Mouse (Mus musculus): Measurements from ENCODE around the gene Zfhx3. TPM values are rescaled to one million over a fixed set of nuclear protein-coding genes. Genes with fewer than 3 reads are reported as not detected.
A peak's percentile ranks its signal among the peaks of the same experiment; 100 is the strongest.

Gene Zfhx3
- polyA plus RNA-seq, 1 experiment from 2014 or later: 8.2 TPM

GRCm38 (mm10) chr8:108713346-108714142, 771.1 kb downstream of the Zfhx3 start:
- no peaks in the 10 kb centered on the region for H3K9me3 ChIP-seq (ENCODE audit: low read length)
- H3K4me1 ChIP-seq (ENCODE audit: insufficient read depth, low read depth, low read length): peaks cover 45% of the 10 kb centered on the region
- DNase-seq (ENCODE audit: low spot score): no peak
- peak overlapping the region; percentile 95 for H3K4me2 ChIP-seq (replicated peaks; ENCODE audit: low read depth, low read length)
- peak overlapping the region; percentile 86 for H3K9ac ChIP-seq (replicated peaks; ENCODE audit: low read depth)
- TF ChIP-seq CTCF (IDR thresholded peaks at IDR 0.05) (no peak), EP300 (IDR thresholded peaks at IDR 0.05) (no peak)
- no peaks in the 10 kb centered on the region for H3K36me3 ChIP-seq (ENCODE audit: insufficient read depth, low read length)
- ATAC-seq: no peak
- H3K27ac ChIP-seq (ENCODE audit: low read length): peak overlapping the region; percentile 96
- H3K4me3 ChIP-seq (ENCODE audit: low read depth, low read length): peak overlapping the region; percentile 79; the same call in 1 of the 2 replicates
- WGBS: 36% methylated on average over 19 of the region's 19 CpGs
- H3K27me3 ChIP-seq (replicated peaks; ENCODE audit: insufficient read depth, low read length): no peaks in the 10 kb centered on the region

DNA sequence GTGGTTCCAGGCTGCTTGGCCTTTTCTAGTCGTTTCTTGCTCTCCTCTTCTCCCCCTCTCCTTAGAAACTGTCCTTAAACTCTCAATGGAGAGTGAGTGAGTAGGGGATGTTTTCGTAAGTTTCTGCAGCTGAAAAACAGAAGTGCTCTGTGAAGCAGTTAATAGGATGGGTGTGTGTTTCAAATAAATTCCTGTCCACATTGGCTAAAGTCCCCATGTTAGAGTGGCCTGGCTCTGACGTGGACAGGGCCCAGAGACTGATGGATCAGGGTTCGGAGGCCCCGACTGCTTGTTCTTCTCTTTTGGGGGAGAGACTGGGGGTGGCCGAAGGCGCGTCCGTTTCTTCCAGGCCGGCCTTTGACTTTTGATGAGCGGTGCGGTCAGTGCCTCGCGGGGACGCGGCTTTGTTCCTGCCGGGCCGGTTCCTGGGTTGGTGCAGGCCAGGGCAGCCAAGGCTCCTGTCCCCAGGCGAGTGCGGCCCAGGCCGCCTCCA, 771.7 kb downstream of the Zfhx3 start:
- H3K9ac ChIP-seq (replicated peaks; ENCODE audit: low read depth): peak overlapping the region; percentile 86
- no peak for TF ChIP-seq EP300 (IDR thresholded peaks at IDR 0.05)
- TF ChIP-seq CTCF (IDR thresholded peaks at IDR 0.05): no peak
- H3K9me3 ChIP-seq (ENCODE audit: low read length): no peaks in the 10 kb centered on the region
- peaks cover 44% of the 10 kb centered on the region for H3K4me1 ChIP-seq (ENCODE audit: insufficient read depth, low read depth, low read length)
- no peaks in the 10 kb centered on the region for H3K27me3 ChIP-seq (replicated peaks; ENCODE audit: insufficient read depth, low read length)
- ATAC-seq (peak; percentile 27), DNase-seq (ENCODE audit: low spot score) (peak; percentile 59)
- H3K4me2 ChIP-seq (replicated peaks; ENCODE audit: low read depth, low read length): peak overlapping the region; percentile 95
- peak overlapping the region; percentile 96 for H3K27ac ChIP-seq (ENCODE audit: low read length)
- peak overlapping the region; percentile 79 for H3K4me3 ChIP-seq (ENCODE audit: low read depth, low read length)
- WGBS: 2% methylated on average over 21 of the region's 21 CpGs
- H3K36me3 ChIP-seq (ENCODE audit: insufficient read depth, low read length): no peaks in the 10 kb centered on the region

DNA sequence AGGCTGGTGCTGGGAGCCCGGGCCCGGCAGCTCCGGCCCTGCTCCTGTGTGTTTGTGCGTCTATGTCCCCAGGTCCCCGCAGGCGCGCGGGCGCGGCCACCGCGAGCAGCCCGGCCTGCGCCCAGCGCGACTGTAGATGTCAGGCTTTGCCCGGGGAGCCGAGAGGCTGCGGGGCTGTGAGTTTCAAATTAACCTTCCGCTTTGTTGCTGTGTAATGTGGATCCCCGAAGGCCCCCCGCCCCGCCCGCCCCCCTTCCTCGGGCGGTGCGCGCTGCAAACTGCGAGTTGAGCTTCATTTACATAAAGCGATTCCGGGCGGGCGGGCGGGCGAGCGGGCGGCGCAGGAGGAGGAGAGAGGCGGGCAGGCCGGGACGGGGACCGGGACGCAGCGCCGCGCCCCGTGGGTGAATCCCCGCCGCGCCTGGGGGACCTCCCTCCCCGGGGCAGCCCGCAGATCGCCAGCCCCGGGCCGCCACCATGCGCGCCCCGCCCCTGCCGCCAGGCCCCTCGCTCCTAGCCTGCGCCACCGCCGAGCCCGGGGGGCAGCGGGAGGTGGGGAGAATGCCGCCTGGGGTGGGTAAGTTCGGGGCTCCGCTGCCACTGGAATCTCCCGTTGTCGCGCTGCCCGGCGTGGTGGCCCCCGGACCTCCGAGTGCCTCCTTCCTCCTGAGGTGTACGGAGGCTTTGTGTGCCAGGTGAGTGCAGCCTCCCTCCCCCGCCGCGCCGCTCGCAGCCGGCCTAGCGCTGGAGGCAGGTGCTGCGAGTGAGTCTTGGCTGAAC, 772.4 kb downstream of the Zfhx3 start:
- Histone ChIP-seq H3K9me3 (ENCODE audit: low read length) (no peaks in the 10 kb centered on the region), H3K9ac (replicated peaks; ENCODE audit: low read depth) (peak overlapping the region; percentile 86), H3K36me3 (ENCODE audit: insufficient read depth, low read length) (no peaks in the 10 kb centered on the region), H3K4me1 (ENCODE audit: insufficient read depth, low read depth, low read length) (peaks cover 40% of the 10 kb centered on the region), H3K4me3 (ENCODE audit: low read depth, low read length) (peak overlapping the region; percentile 79), H3K27ac (ENCODE audit: low read length) (peak overlapping the region; percentile 96), H3K4me2 (replicated peaks; ENCODE audit: low read depth, low read length) (peak overlapping the region; percentile 95), H3K27me3 (replicated peaks; ENCODE audit: insufficient read depth, low read length) (no peaks in the 10 kb centered on the region)
- ATAC-seq (peak; percentile 74), DNase-seq (ENCODE audit: low spot score) (peak; percentile 77)
- TF ChIP-seq CTCF (IDR thresholded peaks at IDR 0.05): peak; percentile 41
- TF ChIP-seq EP300 (IDR thresholded peaks at IDR 0.05): no peak
- 3% methylated on average over 32 of the region's 84 CpGs for WGBS

DNA sequence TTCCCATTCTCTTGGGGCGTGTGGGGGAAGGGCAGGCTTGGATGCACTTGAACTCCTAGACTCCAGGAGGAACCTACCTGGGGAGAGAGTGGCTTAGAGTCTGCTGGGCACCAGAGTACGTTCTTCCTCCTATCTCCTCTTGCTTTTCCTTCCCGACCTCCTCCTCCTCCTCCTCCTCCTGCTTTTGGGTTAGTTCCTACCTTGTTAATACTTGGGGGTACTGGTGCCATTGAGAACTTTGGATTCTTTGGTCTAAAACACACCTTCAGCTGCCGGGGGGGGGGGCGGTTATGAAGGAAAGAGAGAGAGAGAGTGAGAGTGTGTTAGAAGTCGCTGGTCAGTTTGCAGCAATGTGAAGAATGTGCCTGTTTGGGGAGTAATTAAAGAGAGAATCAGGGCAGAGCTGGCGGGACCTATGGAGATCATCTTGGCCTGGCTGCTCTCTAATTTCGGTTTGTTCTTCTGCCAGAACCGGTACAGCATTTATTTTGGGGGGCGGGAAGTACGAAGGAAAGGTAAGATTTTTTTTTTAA, 773.0 kb downstream of the Zfhx3 start:
- no peaks in the 10 kb centered on the region for H3K9me3 ChIP-seq (ENCODE audit: low read length)
- peak overlapping the region; percentile 86 for H3K9ac ChIP-seq (replicated peaks; ENCODE audit: low read depth)
- TF ChIP-seq EP300 (IDR thresholded peaks at IDR 0.05) (peak; percentile 19; the same call in 1 of the 2 replicates), CTCF (IDR thresholded peaks at IDR 0.05) (no peak)
- H3K4me3 ChIP-seq (ENCODE audit: low read depth, low read length): peak overlapping the region; percentile 79
- H3K36me3 ChIP-seq (ENCODE audit: insufficient read depth, low read length): no peaks in the 10 kb centered on the region
- 21% methylated on average over 11 of the region's 11 CpGs for WGBS
- ATAC-seq (no peak), DNase-seq (ENCODE audit: low spot score) (peak; percentile 81)
- H3K4me2 ChIP-seq (replicated peaks; ENCODE audit: low read depth, low read length): peak overlapping the region; percentile 95
- H3K27ac ChIP-seq (ENCODE audit: low read length): peak overlapping the region; percentile 96
- H3K27me3 ChIP-seq (replicated peaks; ENCODE audit: insufficient read depth, low read length): no peaks in the 10 kb centered on the region
- peaks cover 37% of the 10 kb centered on the region for H3K4me1 ChIP-seq (ENCODE audit: insufficient read depth, low read depth, low read length)

DNA sequence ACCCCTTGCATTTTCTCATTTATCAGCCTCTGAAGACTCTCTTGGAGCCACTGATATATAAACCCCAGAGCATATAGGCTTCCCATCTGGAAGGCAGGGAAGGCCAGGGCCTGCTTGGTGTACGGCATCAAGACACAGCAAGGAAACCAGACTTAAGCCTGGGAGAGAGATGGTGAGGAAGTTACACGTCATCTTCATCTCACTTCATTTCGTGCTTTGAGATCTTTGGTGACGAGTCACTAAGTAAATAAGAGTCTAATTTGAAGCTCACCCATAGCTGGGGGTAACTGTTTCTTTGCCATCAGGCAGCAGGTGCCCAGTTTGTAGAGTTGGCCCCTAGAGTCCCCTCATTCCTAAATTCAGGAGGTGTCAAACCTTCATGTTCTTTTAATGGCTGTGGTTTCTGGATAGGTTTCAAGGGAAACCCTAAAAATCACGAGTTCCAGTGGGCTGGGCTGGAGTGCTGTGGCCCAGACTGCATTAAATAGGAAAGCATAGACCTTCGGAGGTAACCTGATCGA, 773.9 kb downstream of the Zfhx3 start:
- Histone ChIP-seq H3K9me3 (ENCODE audit: low read length) (no peaks in the 10 kb centered on the region), H3K36me3 (ENCODE audit: insufficient read depth, low read length) (no peaks in the 10 kb centered on the region), H3K9ac (replicated peaks; ENCODE audit: low read depth) (no peak overlapping the region), H3K4me3 (ENCODE audit: low read depth, low read length) (peak overlapping the region; percentile 79; the same call in 1 of the 2 replicates), H3K4me1 (ENCODE audit: insufficient read depth, low read depth, low read length) (peaks cover 35% of the 10 kb centered on the region), H3K27ac (ENCODE audit: low read length) (peak overlapping the region; percentile 96), H3K4me2 (replicated peaks; ENCODE audit: low read depth, low read length) (peak overlapping the region; percentile 95), H3K27me3 (replicated peaks; ENCODE audit: insufficient read depth, low read length) (no peaks in the 10 kb centered on the region)
- DNase-seq (ENCODE audit: low spot score): no peak
- TF ChIP-seq CTCF (IDR thresholded peaks at IDR 0.05) (no peak), EP300 (IDR thresholded peaks at IDR 0.05) (0 out of 2 replicates have a peak, but pooled peaks have one; percentile 25)
- WGBS: 36% methylated on average over 7 of the region's 7 CpGs
- ATAC-seq: no peak
